Mouse (Mus musculus) CH12.LX (cell line): ENCODE measurements at regions not wholly inside any gene's neighbourhood (a gene's known extent, or its start where the extent isn't known, plus 50 kb on each side); places are given as distances from the start of the nearest gene placed in this dataset.

Source experiments
- DNase-seq: peaks from one replicate; pipeline ENCODE4 v3.0.0-alpha.2; 2013; ENCODE audit errors: extremely low read depth
- H3K27ac ChIP-seq: 2 replicates; pipeline ENCODE4 v1.5.1; 2012; ENCODE audit warnings: low read depth, mild to moderate bottlenecking, control low read depth, moderate library complexity; ENCODE audit not compliant: insufficient read depth
- H3K27me3 ChIP-seq: replicated peaks from 2 replicates; pipeline ENCODE3; 2012; ENCODE audit warnings: inconsistent platforms
- H3K36me3 ChIP-seq, 2 experiments: replicated peaks in 1 of 2; 2 replicates each; pipeline versions ENCODE3 to v1.6.1; 2012; ENCODE audit warnings: inconsistent platforms in 1 of 2, low read length in 1 of 2, mild to moderate bottlenecking in 1 of 2, mixed read lengths in 1 of 2, moderate library complexity in 1 of 2; ENCODE audit not compliant: control insufficient read depth in 1 of 2, insufficient read depth in 1 of 2
- H3K4me1 ChIP-seq, 2 experiments: 2 replicates each; pipeline ENCODE4 v1.6.1; 2012; ENCODE audit warnings: inconsistent platforms in 1 of 2, moderate library complexity in 1 of 2; ENCODE audit not compliant: insufficient read depth in 2 of 2, control insufficient read depth in 1 of 2
- H3K4me2 ChIP-seq: 2 replicates; pipeline ENCODE4 v1.6.1; 2012; ENCODE audit warnings: low read depth, mild to moderate bottlenecking, control low read depth; ENCODE audit not compliant: poor library complexity, insufficient read depth, severe bottlenecking
- H3K4me3 ChIP-seq, 3 experiments: fragments of 150-350 bp in 1 of 3; sonication (generic) in 1 of 3; replicated peaks in 1 of 3; 2 replicates each; pipeline versions ENCODE3 to v1.5.1; 2011 to 2012; ENCODE audit warnings: low read depth in 2 of 3, low read length in 2 of 3, mild to moderate bottlenecking in 2 of 3, moderate library complexity in 2 of 3, control low read depth in 1 of 3, improper control_type of control experiment in 1 of 3, inconsistent platforms in 1 of 3, mixed read lengths in 1 of 3; ENCODE audit not compliant: poor library complexity in 1 of 3
- H3K79me2 ChIP-seq: replicated peaks from 2 replicates; pipeline ENCODE4 v1.6.1; 2012; ENCODE audit warnings: mild to moderate bottlenecking, moderate library complexity; ENCODE audit not compliant: control insufficient read depth, poor library complexity, insufficient read depth, severe bottlenecking; ENCODE audit errors: extremely low read depth
- H3K9ac ChIP-seq: 2 replicates; pipeline ENCODE4 v1.6.1; 2012; ENCODE audit warnings: low read depth, mild to moderate bottlenecking, control low read depth, moderate library complexity; ENCODE audit not compliant: insufficient read depth
- H3K9me3 ChIP-seq: replicated peaks from 2 replicates; pipeline ENCODE3; 2012; ENCODE audit warnings: low read length, inconsistent platforms, mixed read lengths
- BHLHE40 ChIP-seq: IDR thresholded peaks from 2 replicates; pipeline ENCODE4 v1.6.1; 2011; ENCODE audit warnings: mild to moderate bottlenecking, low read depth, low read length, improper control_type of control experiment
- CHD1 ChIP-seq: IDR thresholded peaks from 2 replicates; pipeline ENCODE4 v1.6.1; 2012; ENCODE audit warnings: low read depth, low read length, improper control_type of control experiment, inconsistent platforms
- CTCF ChIP-seq, 2 experiments: IDR thresholded peaks in 1 of 2; conservative IDR thresholded peaks in 1 of 2; 2 replicates each; pipeline ENCODE4 v1.5.1; 2011 to 2012; ENCODE audit warnings: low read depth in 2 of 2, low read length in 2 of 2, improper control_type of control experiment in 1 of 2, inconsistent platforms in 1 of 2, mild to moderate bottlenecking in 1 of 2, moderate library complexity in 1 of 2
- ELF1 ChIP-seq: IDR thresholded peaks from 2 replicates; pipeline ENCODE4 v1.6.1; 2014; ENCODE audit warnings: low read depth, mild to moderate bottlenecking, inconsistent platforms, low read length, improper control_type of control experiment
- EP300 ChIP-seq: IDR thresholded peaks from 2 replicates; pipeline ENCODE4 v1.6.1; 2011; ENCODE audit warnings: low read length, improper control_type of control experiment
- ETS1 ChIP-seq: conservative IDR thresholded peaks from 2 replicates; pipeline ENCODE4 v1.6.1; 2012; ENCODE audit warnings: low read depth, mild to moderate bottlenecking, inconsistent platforms, low read length, improper control_type of control experiment, moderate library complexity
- GABPA ChIP-seq: IDR thresholded peaks from 2 replicates; pipeline ENCODE4 v1.6.1; 2012; ENCODE audit warnings: low read depth, low read length, improper control_type of control experiment, inconsistent platforms; ENCODE audit not compliant: insufficient replicate concordance
- HCFC1 ChIP-seq: IDR thresholded peaks from 2 replicates; pipeline ENCODE4 v1.6.1; 2012; ENCODE audit warnings: low read depth, mild to moderate bottlenecking, inconsistent platforms, low read length, improper control_type of control experiment
- MEF2A ChIP-seq: IDR thresholded peaks from 2 replicates; pipeline ENCODE4 v1.6.1; 2014; ENCODE audit warnings: low read depth, mild to moderate bottlenecking, inconsistent platforms, low read length, improper control_type of control experiment, borderline replicate concordance
- MXI1 ChIP-seq: IDR thresholded peaks from 2 replicates; pipeline ENCODE4 v1.6.1; 2011; ENCODE audit warnings: mild to moderate bottlenecking, low read depth, low read length, improper control_type of control experiment
- PAX5 ChIP-seq: IDR thresholded peaks from 2 replicates; pipeline ENCODE4 v1.6.1; 2012; ENCODE audit warnings: low read length, inconsistent platforms, mixed read lengths
- POLR2AphosphoS2 ChIP-seq: IDR thresholded peaks from 2 replicates; pipeline ENCODE4 v1.6.1; 2011; ENCODE audit warnings: low read depth, low read length, improper control_type of control experiment
- RAD21 ChIP-seq: IDR thresholded peaks from 2 replicates; pipeline ENCODE4 v1.6.1; 2011; ENCODE audit warnings: low read depth, mild to moderate bottlenecking, low read length, improper control_type of control experiment, moderate library complexity
- SIN3A ChIP-seq: IDR thresholded peaks from 2 replicates; pipeline ENCODE4 v1.6.1; 2012; ENCODE audit warnings: low read length, improper control_type of control experiment, inconsistent platforms
- TBP ChIP-seq: conservative IDR thresholded peaks from 2 replicates; pipeline ENCODE4 v1.6.1; 2011; ENCODE audit warnings: low read depth, low read length, improper control_type of control experiment
- USF2 ChIP-seq: conservative IDR thresholded peaks from 2 replicates; pipeline ENCODE4 v1.6.1; 2011; ENCODE audit warnings: low read depth, low read length, improper control_type of control experiment
- ZKSCAN1 ChIP-seq: IDR thresholded peaks from 2 replicates; pipeline ENCODE4 v1.6.1; 2012; ENCODE audit warnings: low read depth, inconsistent platforms, low read length, improper control_type of control experiment, borderline replicate concordance
- dilution Hi-C: fragments of 300-500 bp; cut with MboI; formaldehyde crosslinking; loops from 2 replicates; pipeline ENCODE4 v1.14.3; 2020; ENCODE audit warnings: low sequenced_read_pairs; ENCODE audit not compliant: extremely low pct_unique_long_range_greater_than_20kb, extremely low pct_ligation_motif_present
- in situ Hi-C: fragments of 300-500 bp; cut with MboI; formaldehyde crosslinking; loops from 3 replicates; pipeline ENCODE4 v1.14.3; 2019; ENCODE audit warnings: low sequenced_read_pairs, low pct_ligation_motif_present, low pct_unique_long_range_greater_than_20kb, mixed read lengths

GRCm38 (mm10) chr14:76818256-76819010, 218.1 kb upstream of the Ccdc122 start:
- dilution Hi-C loops (no loop called here), in situ Hi-C loops (no loop called here)
- H3K4me3 ChIP-seq: no peak overlapping the region
- no peak for DNase-seq
- no peak overlapping the region for H3K27ac ChIP-seq
- no peak overlapping the region for H3K9ac ChIP-seq
- no peaks in the 10 kb centered on the region for H3K27me3 ChIP-seq
- no peaks in the 10 kb centered on the region for H3K79me2 ChIP-seq
- no peak overlapping the region for H3K4me2 ChIP-seq
- H3K9me3 ChIP-seq: no peaks in the 10 kb centered on the region
- TF ChIP-seq ELF1: no peak
- no peak for TF ChIP-seq SIN3A
- no peak for TF ChIP-seq MEF2A
- TF ChIP-seq GABPA: no peak
- no peak for TF ChIP-seq MXI1
- TF ChIP-seq CTCF (conservative IDR thresholded peaks at IDR 0.05 in 1 of 2, IDR thresholded peaks at IDR 0.05 in 1 of 2; ENCODE audit: low read depth in 2 of 2, low read length in 2 of 2): no peak
- TF ChIP-seq BHLHE40: no peak
- TF ChIP-seq PAX5: no peak
- no peak for TF ChIP-seq ZKSCAN1
- TF ChIP-seq EP300: no peak
- no peak for TF ChIP-seq RAD21
- TF ChIP-seq USF2: no peak
- H3K4me1 ChIP-seq: peaks cover 0 to 8% of the 10 kb centered on the region in 2 experiments; a peak in 1 of 4 replicates
- no peaks in the 10 kb centered on the region for H3K36me3 ChIP-seq

GRCm38 (mm10) chr14:76817189-76817772, 219.3 kb upstream of the Ccdc122 start:
- no peak overlapping the region for H3K27ac ChIP-seq
- H3K79me2 ChIP-seq: no peaks in the 10 kb centered on the region
- TF ChIP-seq EP300 (no peak), POLR2AphosphoS2 (no peak), CHD1 (no peak), MXI1 (no peak), HCFC1 (no peak), ETS1 (no peak), SIN3A (no peak), TBP (no peak)
- DNase-seq: no peak
- H3K9me3 ChIP-seq: no peaks in the 10 kb centered on the region
- H3K9ac ChIP-seq: no peak overlapping the region
- H3K4me1 ChIP-seq: 0 out of 4 replicates have a peak, but pooled peaks cover 0 to 2% of the 10 kb centered on the region in 2 experiments
- no peak overlapping the region for H3K4me3 ChIP-seq
- dilution Hi-C loops (no loop called here), in situ Hi-C loops (no loop called here)
- no peak overlapping the region for H3K4me2 ChIP-seq
- no peaks in the 10 kb centered on the region for H3K36me3 ChIP-seq
- H3K27me3 ChIP-seq: no peaks in the 10 kb centered on the region
